Mouse (Mus musculus) heart, embryonic 10.5 days (tissue): ENCODE data around the gene Scgb1c1. TPM values are rescaled to one million over a fixed set of nuclear protein-coding genes. Genes with fewer than 3 reads are reported as not detected.

Experiments used
- DNase-seq: peaks from one replicate; pipeline ENCODE4 v3.0.0-alpha.2; 2017; ENCODE audit warnings: low spot score
- H3K27ac ChIP-seq: fragments of 300-500 bp; sonication (generic); 2 replicates; pipeline ENCODE4 v1.5.1; 2016; ENCODE audit warnings: mild to moderate bottlenecking
- H3K27me3 ChIP-seq: fragments of 300-500 bp; sonication (generic); 2 replicates; pipeline ENCODE4 v1.6.1; 2016; ENCODE audit warnings: mild to moderate bottlenecking; ENCODE audit not compliant: poor library complexity, insufficient read depth, severe bottlenecking
- H3K36me3 ChIP-seq: fragments of 300-500 bp; sonication (generic); 2 replicates; pipeline ENCODE4 v1.6.1; 2016; ENCODE audit warnings: mild to moderate bottlenecking, moderate library complexity
- H3K4me1 ChIP-seq: fragments of 300-500 bp; sonication (generic); 2 replicates; pipeline ENCODE4 v1.6.1; 2016; ENCODE audit warnings: mild to moderate bottlenecking
- H3K4me3 ChIP-seq: fragments of 300-500 bp; sonication (generic); 2 replicates; pipeline ENCODE4 v1.5.1; 2016; ENCODE audit warnings: mild to moderate bottlenecking, moderate library complexity
- H3K9me3 ChIP-seq: fragments of 300-500 bp; sonication (generic); 2 replicates; pipeline ENCODE4 v1.6.1; 2016; ENCODE audit warnings: mild to moderate bottlenecking, moderate library complexity
- WGBS: fragments of 180-500 bp; shearing (Covaris S2); methylation state at CpG from one replicate; pipeline ENCODE4 v1.1.7; 2016; 5-methylcytosine and 5-hydroxymethylcytosine counted together
- polyA plus RNA-seq: library from polyadenylated mRNA; unstranded; fragments of >200 nt; fragmentation: Nextera tagmentation; extraction: Ambion mirVana; gene quantifications from 2 replicates; pipeline ENCODE4 v1.2.1, GENCODE M21; 2016

Gene Scgb1c1
- polyA plus RNA-seq, 1 experiment from 2014 or later, result not detected

DNA sequence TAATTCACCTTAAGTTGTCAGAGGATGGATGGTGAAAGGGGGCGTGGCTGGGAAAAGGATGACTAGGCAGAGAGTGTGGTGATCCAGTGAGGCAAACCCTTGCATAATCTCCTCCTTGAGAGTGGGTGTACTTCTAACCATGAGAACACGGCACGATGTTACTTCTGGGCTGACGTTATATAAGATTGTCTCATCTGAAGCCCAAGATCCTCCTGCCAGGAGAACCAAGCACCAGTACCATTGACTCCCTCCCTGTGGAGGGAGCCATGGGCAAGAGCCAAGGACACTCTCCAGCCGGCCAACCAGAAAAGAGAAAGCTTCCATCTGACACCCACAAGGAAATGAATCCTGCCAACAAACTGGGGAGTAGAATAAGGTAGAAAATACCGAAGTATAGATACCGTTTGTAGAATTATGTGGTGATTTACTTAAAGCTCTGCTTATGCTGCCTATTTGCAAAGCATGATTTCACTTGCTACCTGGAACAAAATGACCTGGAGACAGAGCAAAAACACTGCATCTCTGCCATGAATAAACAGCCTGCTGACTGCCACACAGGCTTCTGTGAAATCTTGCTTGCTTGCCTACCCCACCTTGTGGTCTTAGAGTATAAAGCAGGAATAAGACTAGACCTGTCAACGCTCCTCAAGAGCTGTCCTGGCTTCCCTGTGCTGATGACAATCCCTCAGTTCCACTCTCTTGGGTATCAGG lies 17.0 kb upstream of the Scgb1c1 start:
- WGBS, result 35% methylated on average over 8 of the region's 8 CpGs
- no peaks in the 10 kb centered on the region for H3K4me1 ChIP-seq
- H3K27me3 ChIP-seq, result peaks cover 16% of the 10 kb centered on the region
- H3K9me3 ChIP-seq, result no peaks in the 10 kb centered on the region
- H3K36me3 ChIP-seq, result no peaks in the 10 kb centered on the region
- no peak overlapping the region for H3K27ac ChIP-seq
- DNase-seq, result no peak
- no peak overlapping the region for H3K4me3 ChIP-seq

DNA sequence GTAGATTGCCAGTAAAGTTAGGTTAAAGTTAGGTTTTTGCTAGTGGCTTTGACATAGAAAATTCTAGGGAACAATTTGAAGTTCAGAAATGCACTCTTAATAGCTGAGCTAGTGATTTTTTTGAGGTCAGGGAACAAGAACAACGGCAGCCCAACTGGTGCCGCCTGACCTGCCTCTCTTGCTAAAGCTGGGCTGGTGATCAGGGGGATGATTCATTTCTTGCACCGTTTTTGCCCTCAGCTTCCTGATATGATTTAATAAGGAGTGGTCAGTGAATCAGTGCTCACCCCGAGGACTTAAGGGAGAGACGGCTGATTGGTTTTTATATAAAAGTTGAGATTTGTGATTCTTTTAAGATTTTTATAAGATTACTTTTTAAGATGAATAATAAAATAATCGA lies 13.9 kb upstream of the Scgb1c1 start:
- no peaks in the 10 kb centered on the region for H3K36me3 ChIP-seq
- WGBS, result 70% methylated on average over 6 of the region's 6 CpGs
- H3K9me3 ChIP-seq, result no peaks in the 10 kb centered on the region
- H3K4me1 ChIP-seq, result peaks cover 8% of the 10 kb centered on the region
- peaks cover 40% of the 10 kb centered on the region for H3K27me3 ChIP-seq
- no peak for DNase-seq
- H3K4me3 ChIP-seq, result no peak overlapping the region
- no peak overlapping the region for H3K27ac ChIP-seq

DNA sequence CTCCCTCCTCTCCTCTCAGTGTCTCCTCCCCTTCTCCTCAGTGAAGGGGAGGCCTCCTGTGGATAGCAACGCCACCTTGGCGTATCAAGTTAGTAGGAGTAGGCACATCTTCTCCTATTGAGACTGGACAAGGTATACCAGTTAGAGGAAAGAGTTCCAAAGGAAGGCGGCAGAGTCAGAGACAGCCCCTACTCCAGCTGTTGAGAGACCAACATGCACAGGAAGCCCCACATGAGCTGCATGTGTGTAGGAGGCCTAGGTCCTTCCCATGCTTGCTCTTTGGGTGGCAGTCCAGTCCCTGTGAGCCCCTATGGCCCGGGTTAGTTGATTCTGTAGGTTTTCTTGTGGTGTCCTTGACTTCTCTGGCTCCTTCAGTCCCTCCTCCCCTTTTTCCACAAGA lies 12.0 kb upstream of the Scgb1c1 start:
- 82% methylated on average over 4 of the region's 4 CpGs for WGBS
- no peak overlapping the region for H3K27ac ChIP-seq
- H3K9me3 ChIP-seq, result no peaks in the 10 kb centered on the region
- H3K4me3 ChIP-seq, result no peak overlapping the region
- DNase-seq, result no peak
- H3K36me3 ChIP-seq, result no peaks in the 10 kb centered on the region
- H3K27me3 ChIP-seq, result peaks cover 46% of the 10 kb centered on the region
- peaks cover 8% of the 10 kb centered on the region for H3K4me1 ChIP-seq

DNA sequence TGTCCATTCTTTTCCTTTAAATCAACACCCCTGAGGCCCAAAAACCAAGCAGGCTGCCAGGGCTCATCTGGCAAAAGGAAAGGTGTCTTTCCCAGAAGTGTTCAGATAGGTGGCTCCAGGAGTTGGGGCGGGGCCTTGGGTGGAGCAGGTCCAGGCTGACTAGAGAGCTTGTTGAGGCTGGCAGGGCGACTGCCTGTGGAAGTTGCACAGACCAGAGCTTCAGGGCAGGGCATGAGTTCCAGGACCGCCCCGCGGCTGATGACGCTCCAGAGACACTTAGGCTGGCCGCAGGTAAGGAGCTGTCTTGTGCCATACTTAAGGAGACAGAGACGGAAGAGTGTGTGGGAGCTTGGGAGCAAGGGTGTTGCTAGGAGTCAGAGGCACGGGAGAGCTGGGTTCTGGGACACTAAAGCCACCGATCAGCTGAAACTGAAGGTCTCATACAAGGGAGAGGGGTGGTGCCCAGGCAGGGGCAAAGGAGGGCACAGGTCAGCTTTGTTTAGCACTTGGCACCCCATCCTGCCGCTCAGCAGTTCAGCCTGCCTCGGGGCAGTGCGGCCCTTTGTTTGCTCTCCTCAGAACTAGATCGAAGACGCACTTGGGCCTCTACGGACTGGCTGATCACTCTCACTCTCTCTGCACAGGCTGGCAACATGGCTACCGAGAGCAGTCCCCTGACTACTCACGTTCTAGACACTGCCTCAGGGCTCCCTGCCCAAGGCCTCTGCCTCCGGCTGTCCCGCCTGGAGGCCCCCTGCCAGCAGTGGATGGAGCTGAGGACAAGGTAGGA lies 10.2 kb upstream of the Scgb1c1 start, which contains the start of gene Urah:
TSS of gene Urah (plus strand) at position 51 of the 790 bp plus-strand sequence.
- 40% methylated on average over 20 of the region's 20 CpGs for WGBS

DNA sequence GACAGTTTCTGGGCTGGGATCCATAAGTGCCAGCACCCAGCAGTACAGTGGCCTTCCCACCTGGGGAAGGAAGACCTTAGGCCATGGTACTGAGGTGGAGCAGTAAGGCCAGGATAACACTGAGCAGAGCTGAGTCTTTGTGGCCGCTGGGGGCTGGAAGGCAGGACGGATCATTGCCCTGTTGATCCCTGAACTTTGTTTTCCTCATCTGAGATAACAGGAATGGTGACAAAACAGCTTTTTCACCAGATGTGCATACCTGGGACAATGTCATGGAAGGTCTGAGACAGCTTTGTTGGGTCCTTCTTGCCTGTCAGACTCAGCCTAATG lies 9.6 kb upstream of the Scgb1c1 start:
- H3K4me3 ChIP-seq, result no peak overlapping the region
- 63% methylated on average over 2 of the region's 2 CpGs for WGBS
- no peak for DNase-seq
- H3K27me3 ChIP-seq, result peaks cover 57% of the 10 kb centered on the region
- H3K36me3 ChIP-seq, result no peaks in the 10 kb centered on the region
- H3K4me1 ChIP-seq, result peaks cover 8% of the 10 kb centered on the region
- H3K9me3 ChIP-seq, result no peaks in the 10 kb centered on the region
- no peak overlapping the region for H3K27ac ChIP-seq

More for the DNA sequence above, 10.2 kb upstream of the Scgb1c1 start, which contains the start of gene Urah:
- peaks cover 55% of the 10 kb centered on the region for H3K27me3 ChIP-seq
- no peaks in the 10 kb centered on the region for H3K36me3 ChIP-seq
- no peak for DNase-seq
- no peak within 1 kb of the TSS for H3K4me3 ChIP-seq
- peaks cover 8% of the 10 kb centered on the region for H3K4me1 ChIP-seq
- H3K9me3 ChIP-seq, result no peaks in the 10 kb centered on the region
- no peak within 1 kb of the TSS for H3K27ac ChIP-seq

DNA sequence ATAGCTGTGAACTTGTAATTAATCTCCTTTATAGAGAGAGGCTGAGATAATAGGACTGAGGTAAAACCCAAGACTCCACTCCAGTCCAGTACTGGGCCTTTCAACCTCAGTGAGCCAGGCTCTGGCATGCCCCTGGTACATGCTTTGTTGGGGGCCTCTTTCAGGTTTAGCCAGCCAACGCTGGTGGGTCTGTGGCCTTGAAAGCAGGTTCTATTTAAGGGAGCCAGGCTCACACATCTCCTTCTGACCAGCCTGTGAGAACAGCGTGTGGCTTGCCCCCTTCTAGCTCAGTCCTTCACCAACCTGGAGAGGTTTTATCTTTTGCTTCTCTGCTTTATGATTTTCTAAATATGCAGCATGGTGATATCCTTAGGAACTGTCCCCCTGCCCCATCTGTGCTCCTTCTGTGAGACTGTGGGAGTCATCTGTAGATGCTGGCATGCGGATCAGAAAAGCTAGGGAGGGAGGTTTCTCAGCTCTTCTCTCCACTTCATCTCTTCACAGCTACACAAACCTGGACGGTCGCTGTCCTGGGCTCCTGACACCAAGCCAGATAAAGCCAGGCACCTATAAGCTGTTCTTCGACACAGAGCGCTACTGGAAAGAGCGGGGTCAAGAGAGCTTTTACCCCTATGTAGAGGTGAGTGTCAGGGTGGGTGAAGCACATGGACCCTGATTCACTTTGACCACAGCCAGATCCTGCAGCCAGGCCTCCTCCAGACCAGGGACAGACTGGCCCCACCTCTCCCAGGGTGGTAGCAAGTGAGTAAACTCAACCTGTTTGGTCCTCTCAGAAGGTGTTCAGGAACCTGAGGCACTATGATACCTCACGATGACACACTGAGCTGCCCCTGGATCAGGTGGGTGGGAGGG lies 8.9 kb upstream of the Scgb1c1 start:
- 75% methylated on average over 9 of the region's 9 CpGs for WGBS
- no peaks in the 10 kb centered on the region for H3K9me3 ChIP-seq
- no peak overlapping the region for H3K4me3 ChIP-seq
- peaks cover 63% of the 10 kb centered on the region for H3K27me3 ChIP-seq
- H3K27ac ChIP-seq, result no peak overlapping the region
- no peaks in the 10 kb centered on the region for H3K36me3 ChIP-seq
- no peak for DNase-seq
- peaks cover 8% of the 10 kb centered on the region for H3K4me1 ChIP-seq

DNA sequence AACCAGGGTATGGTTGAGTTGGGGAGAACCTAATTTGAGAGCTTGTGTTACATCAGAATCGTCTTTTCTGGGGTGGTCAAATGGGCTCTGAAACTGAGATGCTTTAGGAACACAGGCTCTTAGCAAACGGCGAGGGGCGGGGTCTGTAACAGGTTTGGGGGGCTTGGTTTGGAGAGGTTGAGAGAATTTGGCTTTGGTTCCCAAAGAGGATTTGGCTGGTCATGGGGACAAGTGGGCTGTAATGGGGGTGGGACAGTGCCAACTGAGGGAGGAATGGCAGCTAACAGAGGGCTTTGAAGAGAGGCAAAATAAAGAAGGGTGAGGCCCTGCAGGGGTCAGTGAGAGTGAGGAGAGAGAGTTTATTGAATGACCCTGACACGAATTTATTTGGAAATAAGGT lies 5.8 kb upstream of the Scgb1c1 start:
- H3K4me1 ChIP-seq, result peaks cover 8% of the 10 kb centered on the region
- 61% methylated on average over 5 of the region's 5 CpGs for WGBS
- no peak overlapping the region for H3K27ac ChIP-seq
- no peak for DNase-seq
- H3K27me3 ChIP-seq, result peaks cover 84% of the 10 kb centered on the region
- no peak overlapping the region for H3K4me3 ChIP-seq
- H3K36me3 ChIP-seq, result no peaks in the 10 kb centered on the region
- H3K9me3 ChIP-seq, result no peaks in the 10 kb centered on the region

DNA sequence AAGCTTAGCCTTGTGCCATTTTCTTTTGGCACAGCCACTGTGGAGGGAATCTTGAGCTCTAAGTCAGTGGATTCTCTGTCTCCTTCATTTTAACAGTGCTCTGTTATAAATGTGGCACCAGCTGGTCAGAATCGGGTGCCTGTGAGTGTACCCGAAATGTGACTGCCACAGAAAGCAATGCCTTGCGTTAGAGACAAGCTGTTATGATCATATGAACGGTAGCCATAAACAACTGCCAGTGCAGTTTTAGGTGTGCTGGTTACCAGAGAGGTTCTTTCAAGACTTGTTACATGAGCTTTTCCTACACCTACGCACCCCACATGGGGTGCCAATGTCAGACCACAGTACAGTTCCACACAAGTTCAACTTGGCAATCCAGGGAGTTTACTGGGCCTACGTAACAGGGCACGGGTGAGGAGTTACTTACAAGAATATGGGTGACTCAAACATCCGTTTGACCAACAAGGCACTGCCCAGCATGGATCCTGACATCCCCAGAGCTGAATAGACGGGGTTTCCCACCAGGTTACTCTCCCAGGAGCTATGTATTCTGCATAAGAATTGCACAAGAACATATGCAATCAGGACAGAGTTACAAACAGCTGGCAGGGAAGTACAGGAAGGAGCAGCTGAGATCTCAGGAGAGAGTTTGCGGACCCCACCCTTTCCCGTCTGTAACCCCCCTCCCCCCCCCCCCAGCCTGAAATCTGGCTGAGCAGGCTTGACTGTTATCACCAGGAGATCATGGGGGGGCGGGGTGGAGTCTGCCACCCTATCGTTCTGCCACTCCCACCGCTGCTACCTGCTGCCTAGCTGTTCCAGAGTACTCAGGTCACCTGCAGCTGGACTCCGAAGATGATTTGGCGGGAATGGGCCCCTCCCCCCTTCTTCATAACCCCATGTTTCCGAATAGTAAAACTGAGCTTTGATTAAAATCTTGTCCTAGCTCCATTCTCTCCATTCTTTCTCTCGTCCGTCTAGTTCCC lies 4.3 kb upstream of the Scgb1c1 start:
- Histone ChIP-seq H3K27me3 (peaks cover 71% of the 10 kb centered on the region), H3K9me3 (no peaks in the 10 kb centered on the region), H3K36me3 (no peaks in the 10 kb centered on the region), H3K4me3 (no peak overlapping the region), H3K27ac (no peak overlapping the region), H3K4me1 (no peaks in the 10 kb centered on the region)
- no peak for DNase-seq
- WGBS, result 32% methylated on average over 18 of the region's 19 CpGs

DNA sequence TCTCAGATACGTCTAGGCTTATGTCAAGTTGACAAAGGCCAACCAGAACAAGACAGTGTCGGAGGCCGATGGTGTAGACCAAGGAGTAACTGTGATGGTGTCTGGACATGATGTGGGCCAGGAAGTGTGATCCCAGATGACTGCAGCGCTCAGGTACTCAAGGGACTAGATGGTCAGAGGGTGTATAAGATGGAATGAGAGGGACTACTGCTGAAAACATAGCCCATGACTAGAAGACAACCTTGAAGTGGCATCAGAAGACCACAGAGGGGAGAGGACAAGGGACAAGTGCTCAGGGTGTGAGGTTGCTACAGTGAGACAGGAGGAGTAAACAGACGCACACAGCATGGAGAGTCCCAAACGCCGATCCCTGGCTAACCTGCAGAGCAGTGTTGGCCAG lies 1.5 kb upstream of the Scgb1c1 start:
- H3K9me3 ChIP-seq, result no peaks in the 10 kb centered on the region
- H3K4me3 ChIP-seq, result no peak overlapping the region
- H3K4me1 ChIP-seq, result no peaks in the 10 kb centered on the region
- peaks cover 79% of the 10 kb centered on the region for H3K27me3 ChIP-seq
- H3K27ac ChIP-seq, result no peak overlapping the region
- H3K36me3 ChIP-seq, result no peaks in the 10 kb centered on the region
- WGBS, result 67% methylated on average over 7 of the region's 7 CpGs
- no peak for DNase-seq

DNA sequence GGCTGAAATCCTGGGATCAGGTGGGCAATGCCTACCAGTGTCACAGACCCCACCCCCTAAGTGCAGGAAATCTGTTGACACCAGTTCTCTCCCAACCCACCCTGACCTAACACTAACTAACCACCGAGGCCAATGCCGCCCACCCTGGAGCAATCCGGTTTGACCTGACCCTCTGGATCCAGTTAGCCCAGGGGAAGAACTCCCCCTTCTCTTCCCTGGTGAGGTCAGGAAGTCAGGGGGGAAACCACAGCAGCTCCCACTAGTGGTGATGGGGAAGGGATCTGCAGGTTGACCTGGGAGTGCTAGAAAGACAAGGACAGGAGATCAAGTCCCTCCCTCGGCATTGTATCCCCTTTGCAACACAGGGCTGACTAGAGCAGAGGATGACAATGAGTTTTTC lies 336 bp downstream of the Scgb1c1 start:
- DNase-seq, result no peak
- Histone ChIP-seq H3K27ac (no peak overlapping the region), H3K36me3 (no peaks in the 10 kb centered on the region), H3K4me3 (no peak overlapping the region), H3K4me1 (no peaks in the 10 kb centered on the region), H3K9me3 (no peaks in the 10 kb centered on the region), H3K27me3 (peaks cover 64% of the 10 kb centered on the region)
- 60% methylated on average over 4 of the region's 4 CpGs for WGBS

DNA sequence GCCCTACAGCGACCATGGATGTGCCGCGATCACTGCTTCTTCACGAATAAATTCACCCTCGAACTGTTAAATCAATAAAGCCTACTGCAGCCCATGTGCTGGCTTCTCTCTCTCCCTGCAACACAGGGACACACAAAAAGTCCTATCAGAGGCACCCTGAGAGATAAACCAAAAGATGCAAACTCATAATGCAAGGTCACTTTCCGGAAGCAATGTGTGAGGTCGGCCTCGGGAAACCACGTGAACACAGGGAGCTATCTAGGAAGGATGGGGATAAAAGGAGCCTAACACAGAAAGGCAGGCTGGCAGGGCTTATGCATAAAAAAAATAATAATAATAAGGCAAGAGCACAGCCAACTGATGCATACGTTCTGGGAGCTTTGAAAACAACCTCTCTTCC lies 1.3 kb downstream of the Scgb1c1 start:
- H3K9me3 ChIP-seq, result no peaks in the 10 kb centered on the region
- peaks cover 54% of the 10 kb centered on the region for H3K27me3 ChIP-seq
- DNase-seq, result no peak
- no peak overlapping the region for H3K4me3 ChIP-seq
- H3K4me1 ChIP-seq, result no peaks in the 10 kb centered on the region
- H3K27ac ChIP-seq, result no peak overlapping the region
- peaks cover 6% of the 10 kb centered on the region for H3K36me3 ChIP-seq
- WGBS, result 77% methylated on average over 10 of the region's 10 CpGs
